Mouse (Mus musculus) ovary, postnatal 36 days (tissue): ENCODE measurements around the gene Il21r.

Source experiments
- DNase-seq: peaks from one replicate; pipeline ENCODE4 v3.0.0; 2022; ENCODE audit warnings: low spot score, mixed read lengths

Gene Il21r

DNA sequence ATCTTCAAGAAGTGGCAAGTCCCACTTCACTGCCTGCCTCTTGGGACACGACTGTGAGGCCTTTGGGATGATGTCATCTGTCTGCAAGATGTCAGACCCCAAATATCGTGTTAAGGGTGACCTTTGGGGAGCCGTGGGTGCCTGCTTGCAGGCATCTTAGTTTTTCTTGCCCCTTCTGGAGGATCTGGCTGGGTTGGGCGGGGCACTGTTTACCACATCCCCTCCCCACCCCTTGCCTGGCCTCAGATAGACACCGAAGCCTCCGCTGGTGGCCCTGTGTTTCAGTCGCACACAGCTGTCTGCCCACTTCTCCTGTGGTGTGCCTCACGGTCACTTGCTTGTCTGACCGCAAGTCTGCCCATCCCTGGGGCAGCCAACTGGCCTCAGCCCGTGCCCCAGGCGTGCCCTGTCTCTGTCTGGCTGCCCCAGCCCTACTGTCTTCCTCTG, at the start of gene Il21r:
Gene Il21r, plus strand, starts transcription at position 245 of the 447 bp plus-strand sequence.
- no peak for DNase-seq

DNA sequence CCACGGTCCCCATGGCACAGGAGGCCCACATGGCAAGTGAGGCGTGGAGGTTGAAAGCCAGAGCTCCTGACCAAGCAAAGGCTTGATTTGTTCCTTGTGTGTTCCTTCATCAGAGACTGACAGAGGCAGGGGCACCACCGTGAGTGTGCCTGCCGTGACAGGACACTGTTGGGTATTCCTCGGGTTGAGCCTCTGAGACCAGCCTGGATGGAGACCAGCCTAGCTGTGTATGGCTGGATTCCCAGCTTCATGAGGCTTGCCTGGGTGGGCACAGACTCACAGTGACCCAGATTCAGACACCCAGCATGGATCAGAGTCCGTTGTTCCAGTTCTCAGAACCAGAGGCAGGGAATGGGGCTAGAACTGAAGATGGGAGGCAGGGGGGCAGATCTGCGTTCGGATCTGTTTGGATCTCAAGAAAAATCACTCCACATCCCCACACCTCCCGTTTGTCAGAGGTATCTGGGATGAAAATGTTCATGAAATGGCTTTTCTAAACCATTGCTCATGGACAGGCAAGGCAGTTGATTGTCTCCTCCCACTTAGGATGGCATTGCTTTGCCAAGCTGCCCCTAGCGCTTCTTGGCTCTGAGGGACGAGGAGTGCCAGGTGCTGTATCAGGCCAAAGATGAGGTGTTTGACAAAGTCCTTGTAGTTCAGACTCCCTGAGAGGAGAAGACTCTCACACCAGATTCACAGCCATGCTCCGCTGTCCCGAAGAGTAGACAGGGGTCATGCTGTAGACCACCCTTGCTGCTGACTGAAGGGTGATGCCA, 49.4 kb upstream of the Il21r start:
- DNase-seq = no peak

DNA sequence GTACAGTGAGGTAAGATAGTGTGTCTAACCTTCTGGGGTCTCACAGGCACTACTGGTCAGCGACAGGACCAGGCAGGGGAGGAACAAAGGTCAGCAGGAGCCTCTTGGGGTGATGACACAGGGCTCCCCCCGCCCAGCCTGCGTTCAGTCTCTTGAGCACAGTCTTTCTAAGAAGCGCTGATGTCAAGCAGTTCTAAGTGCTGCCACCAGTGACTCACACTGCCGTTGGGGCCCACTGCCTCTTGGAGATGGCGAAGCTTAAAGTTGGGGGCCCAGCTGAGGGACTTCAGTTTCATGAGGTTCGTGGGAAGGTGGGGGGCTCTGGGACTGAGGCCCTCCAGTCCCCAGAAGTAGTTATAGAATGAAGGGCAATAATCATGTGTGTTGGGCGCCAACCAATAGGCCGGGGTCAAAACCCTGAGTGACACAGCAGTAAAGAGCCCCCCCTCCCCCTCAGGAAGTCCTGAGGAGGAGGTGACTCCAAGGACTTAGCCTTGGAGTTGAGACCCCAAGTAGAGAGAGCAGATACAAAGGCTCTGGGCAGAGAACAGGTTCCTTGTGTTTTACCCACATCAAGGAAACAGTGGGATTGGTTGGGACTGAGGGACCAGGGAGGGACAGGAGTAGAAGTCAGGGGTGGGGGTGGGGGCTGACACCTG, 48.6 kb upstream of the Il21r start:
- no peak for DNase-seq

DNA sequence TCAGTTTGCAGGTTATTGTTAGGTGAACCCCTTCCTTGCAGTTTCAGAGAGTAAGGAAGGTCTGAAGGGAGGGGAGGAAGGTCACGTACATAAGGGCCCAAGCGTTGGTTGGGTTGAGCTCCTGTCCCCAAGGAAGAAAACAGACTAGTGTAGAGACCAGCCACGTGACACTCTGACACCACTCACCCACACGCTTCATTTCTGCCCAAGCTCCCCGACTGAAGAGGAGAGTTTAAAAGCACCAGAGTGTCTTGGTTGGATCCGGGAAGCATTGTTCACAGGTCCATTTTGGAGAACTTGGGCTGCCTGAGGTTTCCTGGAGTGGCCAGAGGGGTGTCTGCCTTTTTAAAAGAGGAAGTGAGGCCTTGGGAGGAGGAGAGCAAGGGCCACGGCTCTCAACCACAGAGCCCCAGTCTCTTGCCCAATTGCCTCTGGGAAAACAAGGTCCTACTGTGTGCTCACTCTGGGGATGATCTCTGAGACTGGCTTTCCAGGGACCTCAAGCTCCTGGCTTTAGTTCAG, 47.8 kb upstream of the Il21r start:
- DNase-seq = no peak

DNA sequence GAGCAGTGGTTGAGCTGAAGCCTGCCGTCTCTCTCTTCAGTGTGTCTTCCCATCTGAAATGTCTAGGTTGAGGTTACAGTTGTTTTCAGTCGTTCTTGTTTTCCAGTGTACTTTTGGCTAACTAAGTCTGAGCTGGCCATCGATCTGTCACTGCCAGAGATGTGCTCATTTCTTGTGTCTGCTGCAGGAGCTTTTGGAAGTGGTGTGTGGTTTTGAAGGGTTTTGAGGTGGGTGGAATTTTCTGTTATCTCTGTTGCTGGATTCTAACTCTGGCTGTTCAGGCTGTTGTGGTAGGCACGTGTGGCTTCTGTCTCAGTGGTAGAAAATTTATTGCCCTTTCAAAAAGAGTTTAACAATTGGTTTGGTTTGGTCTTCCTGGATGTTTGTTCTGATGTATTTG, 47.1 kb upstream of the Il21r start:
- DNase-seq = no peak

DNA sequence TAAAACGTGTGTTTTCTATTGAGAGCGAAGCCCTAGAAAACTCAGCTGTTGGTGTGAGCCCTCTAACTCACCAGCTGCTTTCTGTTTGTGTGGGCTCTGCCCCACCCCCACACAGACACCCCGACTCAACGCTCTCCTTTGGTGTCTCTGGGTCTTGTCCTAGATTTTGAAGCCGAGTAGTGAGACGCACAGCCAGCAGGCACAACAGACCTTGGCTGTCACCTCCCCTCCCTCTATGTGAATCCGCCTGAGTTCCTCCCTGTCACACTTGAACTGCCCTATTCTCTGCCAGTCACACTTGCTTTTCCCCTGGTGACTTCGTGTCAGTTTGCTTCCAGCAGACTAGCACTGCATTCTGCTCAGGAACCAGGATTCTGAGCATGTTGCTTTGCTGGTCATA, 46.4 kb upstream of the Il21r start:
- no peak for DNase-seq

DNA sequence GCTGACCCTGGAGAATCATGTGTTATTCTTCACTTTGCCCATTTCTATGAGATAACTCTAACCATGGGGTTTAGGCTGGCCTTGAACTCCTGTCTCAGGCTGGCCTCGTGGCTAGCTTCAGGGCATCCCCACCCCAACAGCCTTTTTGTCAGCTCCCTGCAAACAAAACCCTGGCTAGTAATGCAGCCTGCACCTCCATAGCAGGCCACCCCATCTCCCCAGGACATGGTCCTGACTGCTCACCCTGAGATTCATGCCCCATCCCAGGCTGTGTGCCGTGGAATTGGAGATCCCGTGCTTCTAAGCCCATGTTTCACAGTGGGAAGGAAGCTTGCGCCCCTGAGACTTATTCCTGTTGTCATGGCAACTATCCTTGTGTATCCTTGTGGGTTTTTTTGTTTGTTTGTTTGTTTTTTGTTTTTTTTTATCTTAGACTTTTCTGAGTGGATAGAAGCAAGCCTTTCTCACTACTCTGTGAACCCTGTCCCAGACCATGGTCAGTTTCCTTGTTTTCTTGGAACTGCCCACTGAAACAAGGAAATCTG, 44.8 kb upstream of the Il21r start:
- DNase-seq = no peak

DNA sequence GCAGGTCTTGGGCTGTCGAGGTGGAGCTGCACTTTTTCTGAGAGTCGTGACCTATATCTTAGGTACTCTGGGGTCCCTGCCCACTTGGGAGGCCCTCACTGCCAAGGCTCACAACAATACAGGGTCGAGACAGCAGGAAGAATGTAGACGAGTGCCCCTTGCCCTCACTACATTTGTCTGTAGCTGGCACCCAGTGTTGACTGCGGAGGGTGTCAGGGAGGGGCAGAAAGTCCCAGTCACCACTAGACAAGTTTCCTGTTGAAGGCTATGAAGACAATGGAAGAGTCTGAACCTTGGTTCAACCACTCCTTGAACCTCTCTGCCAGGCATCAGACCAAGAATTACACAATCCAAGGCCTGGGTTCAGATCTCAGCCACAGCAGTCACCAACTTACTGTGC, 44.2 kb upstream of the Il21r start:
- no peak for DNase-seq

DNA sequence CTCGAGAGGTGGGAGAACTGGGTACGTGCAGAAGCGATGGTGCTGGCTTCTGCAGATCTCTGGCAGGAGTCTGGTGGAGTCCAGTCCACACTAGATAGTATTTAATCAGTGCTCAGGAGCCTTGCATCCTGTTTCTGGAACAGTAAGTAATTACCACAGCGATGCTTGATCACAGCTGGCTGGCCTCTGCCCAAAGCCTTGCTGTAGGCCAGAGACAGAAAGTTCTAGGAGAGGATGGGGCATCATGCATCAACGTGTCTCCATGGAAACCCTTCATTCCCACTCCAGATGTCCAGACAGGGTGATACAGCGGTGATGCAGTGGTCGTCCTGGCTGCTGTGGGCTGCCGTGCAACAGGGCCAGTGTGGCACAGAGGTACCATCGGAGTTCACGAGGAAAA, 43.7 kb upstream of the Il21r start:
- no peak for DNase-seq

DNA sequence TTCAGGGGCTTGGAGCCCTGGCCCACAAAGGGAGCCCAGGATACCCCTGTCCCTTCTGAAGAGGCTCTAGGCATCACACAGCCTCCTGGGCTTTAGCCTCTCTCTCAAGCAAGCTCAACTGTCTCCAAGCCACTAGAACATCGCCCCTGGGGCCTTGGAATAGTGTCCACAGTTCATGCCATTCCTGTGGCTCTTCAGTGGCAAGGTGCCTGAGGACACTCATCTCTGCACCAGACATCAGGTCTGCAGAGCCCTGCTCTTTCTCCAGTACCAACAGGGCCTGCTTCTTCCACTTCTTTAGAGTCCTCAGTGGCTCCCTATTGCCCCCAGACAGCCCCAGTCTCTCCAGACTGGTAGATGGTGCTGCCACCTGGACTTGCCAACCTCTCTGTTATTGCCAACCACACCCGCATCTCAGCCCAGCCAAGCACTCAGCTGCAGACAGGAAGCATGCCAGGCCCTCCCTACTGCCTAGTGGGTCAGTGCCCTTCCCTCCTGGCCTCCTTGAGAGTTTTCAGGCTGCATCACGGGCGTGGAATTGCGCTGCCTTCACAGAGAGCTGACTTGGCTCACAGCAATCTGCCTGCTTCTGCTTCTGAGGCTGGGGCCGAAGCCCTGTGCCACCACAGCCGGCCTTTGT, 43.0 kb upstream of the Il21r start:
- DNase-seq = peak; percentile 57

DNA sequence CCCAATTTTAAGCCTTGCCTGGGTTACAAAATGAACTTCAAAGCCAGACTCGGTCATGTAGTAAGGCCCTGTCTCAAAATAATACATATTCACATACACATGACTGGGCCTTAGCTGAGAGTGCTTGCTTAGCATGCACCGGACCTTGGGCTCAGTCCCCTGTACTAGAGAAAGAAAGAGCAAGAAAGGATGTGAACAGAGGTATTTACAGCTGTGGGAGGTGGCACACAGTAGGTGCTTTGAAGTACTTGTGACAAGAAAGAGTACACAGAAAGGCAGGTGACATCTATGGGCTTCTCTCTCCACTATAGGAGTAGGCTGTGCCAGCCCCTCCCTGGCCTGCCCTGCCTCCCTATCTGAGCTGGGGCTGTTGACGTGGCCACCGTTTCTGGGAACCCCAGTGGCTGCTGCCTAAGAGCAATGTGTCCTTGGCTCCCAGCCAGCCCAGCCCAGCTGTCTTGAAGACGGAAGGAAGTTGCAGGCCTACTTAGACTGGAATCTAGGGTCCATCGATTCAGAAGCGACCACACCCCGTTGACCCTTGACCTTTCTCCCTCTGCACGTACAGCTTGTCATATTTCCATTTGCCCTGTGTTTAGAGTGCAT, 42.0 kb upstream of the Il21r start:
- DNase-seq = peak; percentile 87

DNA sequence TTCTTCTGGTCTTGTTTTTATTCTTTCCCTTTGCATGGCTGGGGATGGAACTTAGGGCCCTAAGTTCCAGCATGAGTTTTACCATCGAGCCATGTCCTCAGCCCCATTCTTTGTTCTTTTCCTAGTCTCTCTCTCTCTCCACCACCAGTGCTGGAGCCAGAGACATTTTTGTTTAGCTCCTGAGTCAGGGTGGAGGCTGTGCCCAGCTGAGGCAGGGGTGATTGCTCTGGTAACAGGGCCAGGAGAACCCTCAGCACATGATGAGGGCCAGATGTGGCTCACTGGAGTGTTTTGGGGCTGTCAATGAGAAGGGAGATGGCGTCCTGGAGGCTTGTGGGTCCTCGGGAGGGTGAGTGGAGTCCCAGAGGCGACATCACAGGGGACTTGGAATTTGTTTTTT, 40.8 kb upstream of the Il21r start:
- no peak for DNase-seq

DNA sequence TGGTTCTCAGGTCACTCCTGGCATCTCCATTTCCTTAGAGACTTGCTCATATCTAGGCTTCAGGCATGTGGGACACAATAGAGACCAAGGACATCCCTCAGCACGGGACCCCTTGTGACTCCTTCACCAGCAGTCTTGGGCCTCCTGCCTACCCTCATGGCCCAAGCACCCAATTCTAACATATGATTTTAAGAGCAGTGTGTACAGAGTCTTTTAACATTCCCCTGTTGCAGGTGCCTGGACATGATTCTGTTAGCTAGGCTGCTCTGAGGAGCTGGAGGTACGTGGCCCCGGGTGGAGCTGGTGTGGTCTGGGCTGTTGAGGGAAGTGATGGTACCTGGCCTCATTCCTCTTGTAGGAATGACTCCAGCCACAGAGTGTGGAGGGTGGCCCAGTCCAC, 40.1 kb upstream of the Il21r start:
- no peak for DNase-seq

DNA sequence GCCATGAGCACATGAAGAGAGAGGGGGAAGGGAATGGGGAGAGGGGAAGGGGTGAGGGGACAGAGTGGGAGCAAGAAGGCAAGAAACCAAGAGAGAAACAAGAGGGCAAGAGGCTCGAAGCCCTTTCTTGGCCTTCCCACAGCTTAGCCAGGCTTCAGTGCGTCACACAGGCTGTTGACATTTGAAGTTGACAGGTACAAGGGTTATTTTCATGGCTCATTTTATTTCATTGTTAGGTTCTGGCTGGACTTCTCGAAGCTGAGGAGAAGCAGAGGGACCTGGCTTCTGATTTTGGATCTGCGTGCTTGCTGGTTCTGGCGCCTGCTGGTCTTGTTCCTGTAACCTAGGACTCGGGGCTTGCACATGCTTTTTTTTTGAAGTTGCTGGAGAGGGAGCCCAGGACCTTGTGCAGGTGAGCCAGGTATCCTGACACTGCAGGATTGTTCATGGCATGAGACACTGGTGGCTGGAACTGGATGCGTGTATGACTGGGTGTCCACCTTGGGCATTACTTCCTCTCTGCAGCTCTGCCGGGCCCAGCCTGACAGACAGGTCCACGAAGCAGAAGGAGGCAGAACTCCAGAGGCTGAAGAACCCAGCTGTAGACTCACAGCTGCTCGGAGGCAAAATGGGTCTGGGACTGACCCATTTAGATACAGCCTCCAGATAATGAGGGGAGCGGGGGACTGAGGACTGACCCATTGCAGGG, 38.8 kb upstream of the Il21r start:
- DNase-seq = no peak

DNA sequence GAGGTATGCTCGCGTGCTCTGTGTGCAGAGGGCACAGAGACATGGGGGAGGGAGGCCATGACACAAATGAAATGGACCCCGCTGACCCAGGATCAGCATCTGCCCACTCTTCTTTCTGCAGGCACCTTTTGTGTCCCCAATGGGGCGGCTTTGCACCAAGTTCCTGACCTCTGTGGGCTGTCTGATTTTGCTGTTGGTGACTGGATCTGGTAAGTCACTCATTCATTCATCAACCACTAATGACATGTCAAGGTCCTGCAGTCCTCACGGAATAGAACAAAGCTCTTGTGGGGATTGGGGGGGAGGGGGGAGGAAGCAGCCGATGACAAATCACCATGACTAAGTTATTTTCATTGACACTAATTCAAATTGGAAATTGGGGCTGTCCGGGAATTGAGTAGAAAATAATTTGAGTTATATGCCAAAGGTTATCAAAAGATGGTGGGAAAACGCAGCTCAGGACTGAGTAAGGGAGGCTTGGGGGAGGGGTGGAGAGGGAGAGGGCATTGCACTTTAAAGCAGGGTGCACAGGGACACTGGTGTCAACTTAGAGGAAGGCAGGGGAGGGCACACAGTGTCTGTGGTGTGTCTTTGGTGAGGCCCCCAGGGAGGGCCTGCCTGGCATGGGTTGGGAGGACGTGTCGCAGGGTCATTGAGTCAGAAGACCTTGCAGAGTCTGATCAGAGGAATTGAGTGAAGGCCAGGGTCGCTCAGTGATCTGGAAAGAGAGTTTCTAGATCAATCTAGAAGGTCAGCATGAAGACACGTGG, 37.5 kb upstream of the Il21r start:
- no peak for DNase-seq

DNA sequence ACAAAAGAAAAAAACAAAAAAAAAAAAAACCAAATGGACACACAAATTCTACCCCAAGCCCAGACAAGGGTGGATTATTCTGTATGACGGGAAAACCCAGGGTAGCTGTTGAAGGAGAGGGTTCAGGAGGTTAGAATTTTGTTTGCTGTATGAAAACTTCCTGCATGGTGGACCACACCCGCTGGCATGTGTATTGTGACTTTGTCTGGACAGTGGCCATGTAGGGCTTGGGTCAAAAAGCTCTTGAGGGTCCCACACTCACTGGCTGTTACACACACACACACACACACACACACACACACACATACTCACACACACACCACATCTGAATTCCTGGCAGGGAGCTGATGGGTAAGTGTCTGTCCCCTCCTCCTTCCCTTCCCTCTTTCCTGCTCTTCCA, 36.8 kb upstream of the Il21r start:
- DNase-seq = no peak

DNA sequence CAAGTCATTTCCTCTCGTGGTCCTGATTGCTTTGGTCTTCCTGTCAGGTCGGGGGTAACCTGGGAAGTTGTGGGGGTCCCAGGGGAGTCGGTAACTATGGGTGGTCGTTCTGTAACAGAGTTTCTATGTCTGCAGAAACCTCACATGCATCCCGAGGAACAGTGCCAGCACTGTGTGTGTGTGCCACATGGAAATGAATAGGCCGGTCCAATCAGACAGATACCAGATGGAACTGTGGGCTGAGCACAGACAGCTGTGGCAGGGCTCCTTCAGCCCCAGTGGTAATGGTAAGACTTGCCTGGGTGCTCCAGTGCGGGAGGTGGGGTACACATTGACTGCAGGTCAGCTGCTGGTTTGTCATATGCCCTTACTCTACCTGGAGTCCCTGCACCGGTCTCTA, 34.3 kb upstream of the Il21r start:
- no peak for DNase-seq

DNA sequence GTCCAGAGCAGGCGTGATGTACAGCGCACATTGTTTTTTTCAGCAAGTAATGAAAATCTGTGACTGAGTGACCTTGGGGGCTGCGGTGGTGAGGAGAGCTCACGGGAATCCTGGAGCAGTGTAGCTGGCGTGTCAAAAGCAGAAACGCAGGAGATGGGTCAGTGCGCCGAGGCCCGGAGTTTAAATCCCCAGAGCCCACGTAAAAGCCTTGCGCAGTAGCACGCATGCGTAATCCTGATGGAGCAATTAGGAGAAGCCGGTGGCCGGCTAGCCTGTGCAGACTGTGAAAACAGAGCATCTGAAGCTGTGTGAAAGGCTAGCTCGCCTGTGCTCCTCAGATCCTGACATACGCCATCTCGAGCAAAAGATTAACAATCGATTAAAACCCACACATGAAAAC, 31.3 kb upstream of the Il21r start:
- DNase-seq = no peak

DNA sequence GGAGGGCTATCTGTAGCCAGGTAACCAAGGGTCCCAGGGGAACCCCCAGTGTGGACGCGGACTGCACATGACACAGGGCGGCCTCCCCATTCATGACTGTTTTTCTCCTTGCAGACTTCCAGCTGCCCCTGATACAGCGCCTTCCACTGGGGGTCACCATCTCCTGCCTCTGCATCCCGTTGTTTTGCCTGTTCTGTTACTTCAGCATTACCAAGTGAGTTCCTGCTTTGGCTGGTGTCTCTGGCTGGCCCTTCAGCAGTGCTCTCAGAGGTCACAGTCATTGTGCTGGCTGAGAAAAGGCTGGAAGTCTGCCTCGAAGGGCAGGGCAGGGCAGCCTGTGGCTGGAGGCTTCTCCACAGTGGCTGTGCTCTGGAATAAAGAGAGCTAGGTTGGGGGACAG, 30.5 kb upstream of the Il21r start:
- DNase-seq = no peak

DNA sequence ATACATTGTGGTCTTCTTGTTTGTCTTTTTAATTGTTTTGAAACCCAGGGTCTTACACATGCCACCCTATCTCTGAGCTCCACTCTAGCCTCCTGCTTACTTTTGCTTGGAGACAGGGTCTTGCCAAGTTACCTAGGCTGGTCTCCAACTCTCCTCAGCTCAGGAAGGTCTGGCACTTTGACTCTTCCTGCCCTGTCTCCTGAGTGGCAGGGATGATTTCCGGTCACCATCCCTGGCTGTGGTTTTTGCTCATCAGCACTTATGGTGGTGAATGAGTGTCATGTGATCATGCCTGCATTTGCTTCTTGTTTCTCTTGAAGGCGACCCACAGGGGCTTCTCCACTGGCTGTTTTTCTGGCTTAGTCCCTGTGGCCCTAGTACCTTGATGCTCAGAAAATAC, 29.4 kb upstream of the Il21r start:
- no peak for DNase-seq

DNA sequence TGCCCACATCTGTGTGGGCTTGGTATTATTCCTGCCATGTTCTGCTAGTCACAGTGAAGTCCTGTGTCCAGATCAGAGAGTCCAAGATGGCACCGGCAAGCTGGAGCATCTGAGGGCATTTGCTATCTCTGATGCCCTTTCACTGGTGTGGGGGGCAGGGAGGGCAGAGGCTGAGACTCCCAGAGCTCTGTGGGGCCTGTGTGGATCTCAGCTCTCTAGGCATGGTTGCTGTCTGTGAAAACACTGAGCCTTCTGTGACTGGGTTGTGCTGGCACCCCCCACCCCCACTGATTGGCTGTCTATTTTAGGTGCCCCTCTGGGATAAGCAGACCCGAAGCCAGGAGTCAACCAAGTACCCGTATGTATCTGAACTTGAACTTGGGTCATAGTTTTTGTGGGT, 28.4 kb upstream of the Il21r start:
- DNase-seq = no peak
